8 mouse cellular contexts compared by ENCODE assay signal in genomic region chr12:113152272-113152661, GRCm38 (mm10). TPM values are rescaled to one million over a fixed set of nuclear protein-coding genes. Genes with fewer than 3 reads are reported as not detected.
DNase-seq lines count a peak whose midpoint lies in the region; ATAC-seq and TF ChIP-seq lines count a peak whose summit lies in the region.

No protein-coding gene starts in this region.

- no peak for TF ChIP-seq CTCF in E14TG2a.4 (conservative IDR thresholded peaks at IDR 0.05; ENCODE audit: low read length)
- TF ChIP-seq CTCF in bone marrow macrophage, adult 2 months (IDR thresholded peaks at IDR 0.05; ENCODE audit: low read depth, low read length): no peak

- H3K36me3 ChIP-seq in E14TG2a.4 (ENCODE audit: insufficient read depth, low read length): peaks cover 17% of the 10 kb centered on the region
- peaks cover 5% of the 10 kb centered on the region; the same call in 1 of the 2 replicates for H3K36me3 ChIP-seq in heart, embryonic 12.5 days
- no peaks in the 10 kb centered on the region for H3K36me3 ChIP-seq in limb, embryonic 12.5 days
- H3K36me3 ChIP-seq in midbrain, embryonic 14.5 days (ENCODE audit: control insufficient read depth, insufficient read depth, low read length): no peaks in the 10 kb centered on the region

- H3K27ac ChIP-seq in bone marrow macrophage, adult 2 months (ENCODE audit: insufficient read depth, low read depth, low read length): no peak overlapping the region
- H3K27ac ChIP-seq in heart, embryonic 12.5 days (ENCODE audit: poor library complexity, severe bottlenecking): 0 out of 2 replicates have a peak overlapping the region, but pooled peaks have one; percentile 2
- H3K27ac ChIP-seq in limb, embryonic 12.5 days: no peak overlapping the region
- H3K27ac ChIP-seq in midbrain, embryonic 14.5 days (replicated peaks; ENCODE audit: low read depth, low read length): no peak overlapping the region

- no peak for ATAC-seq in heart, embryonic 12.5 days (ENCODE audit: insufficient number of reproducible peaks, low FRiP score)
- no peak for ATAC-seq in limb, embryonic 12.5 days (ENCODE audit: insufficient number of reproducible peaks, insufficient read depth, low FRiP score, low TSS enrichment, low read depth)
- ATAC-seq in midbrain, embryonic 14.5 days (ENCODE audit: low FRiP score, low TSS enrichment): no peak
- no peak for ATAC-seq in megakaryocyte progenitor cell, adult 5-6 weeks (replicated peaks; ENCODE audit: poor library complexity)
- no peak for ATAC-seq in cerebellum, adult (ENCODE audit: insufficient number of reproducible peaks, low FRiP score, low TSS enrichment)

- no peak for TF ChIP-seq POLR2A in bone marrow macrophage, adult 2 months (IDR thresholded peaks at IDR 0.05; ENCODE audit: borderline replicate concordance, low read depth, low read length)

- peak overlapping the region; percentile 82 for H3K4me3 ChIP-seq in E14TG2a.4 (replicated peaks; ENCODE audit: low read length)
- peak overlapping the region; percentile 63 for H3K4me3 ChIP-seq in bone marrow macrophage, adult 2 months (ENCODE audit: insufficient read depth, low read length)
- H3K4me3 ChIP-seq in heart, embryonic 12.5 days: peak overlapping the region; percentile 62
- peak overlapping the region; percentile 50 for H3K4me3 ChIP-seq in limb, embryonic 12.5 days (replicated peaks)
- peak overlapping the region; percentile 30 for H3K4me3 ChIP-seq in midbrain, embryonic 14.5 days (replicated peaks; ENCODE audit: low read depth, low read length)

- H3K4me2 ChIP-seq in heart, embryonic 12.5 days: peak overlapping the region; percentile 82
- H3K4me2 ChIP-seq in limb, embryonic 12.5 days: peak overlapping the region; percentile 84
- H3K4me2 ChIP-seq in midbrain, embryonic 14.5 days (ENCODE audit: low read length): peak overlapping the region; percentile 58

- H3K9me3 ChIP-seq in E14TG2a.4 (ENCODE audit: low read length): no peaks in the 10 kb centered on the region
- no peaks in the 10 kb centered on the region for H3K9me3 ChIP-seq in heart, embryonic 12.5 days (replicated peaks)
- H3K9me3 ChIP-seq in limb, embryonic 12.5 days: no peaks in the 10 kb centered on the region
- H3K9me3 ChIP-seq in midbrain, embryonic 14.5 days (ENCODE audit: control insufficient read depth, low read length): no peaks in the 10 kb centered on the region

- H3K4me1 ChIP-seq in E14TG2a.4 (replicated peaks; ENCODE audit: low read depth, low read length): peaks cover 91% of the 10 kb centered on the region
- H3K4me1 ChIP-seq in bone marrow macrophage, adult 2 months (ENCODE audit: control insufficient read depth, insufficient read depth, low read length): peaks cover 28% of the 10 kb centered on the region
- peaks cover 81% of the 10 kb centered on the region for H3K4me1 ChIP-seq in heart, embryonic 12.5 days (replicated peaks)
- H3K4me1 ChIP-seq in limb, embryonic 12.5 days (replicated peaks): peaks cover 26% of the 10 kb centered on the region
- peaks cover 20% of the 10 kb centered on the region for H3K4me1 ChIP-seq in midbrain, embryonic 14.5 days (ENCODE audit: control insufficient read depth, insufficient read depth, low read length)

- peak overlapping the region; percentile 69 for H3K9ac ChIP-seq in heart, embryonic 12.5 days
- peak overlapping the region; percentile 49 for H3K9ac ChIP-seq in limb, embryonic 12.5 days (replicated peaks)
- no peak overlapping the region; the same call in 1 of the 2 replicates for H3K9ac ChIP-seq in midbrain, embryonic 14.5 days (replicated peaks; ENCODE audit: low read length)

- 11% methylated on average over 19 of the region's 19 CpGs for WGBS in heart, embryonic 12.5 days
- 17% methylated on average over 19 of the region's 19 CpGs for WGBS in limb, embryonic 12.5 days
- WGBS in midbrain, embryonic 14.5 days: 32% methylated on average over 19 of the region's 19 CpGs

- no peak for DNase-seq in midbrain, embryonic 14.5 days
- no peak for DNase-seq in left cerebral cortex, adult 9 months (ENCODE audit: low spot score in 2 of 2)

- H3K27me3 ChIP-seq in E14TG2a.4 (ENCODE audit: insufficient read depth, low read length): peaks cover 42% of the 10 kb centered on the region
- no peaks in the 10 kb centered on the region for H3K27me3 ChIP-seq in heart, embryonic 12.5 days (replicated peaks)
- H3K27me3 ChIP-seq in limb, embryonic 12.5 days: peaks cover 67% of the 10 kb centered on the region
- H3K27me3 ChIP-seq in midbrain, embryonic 14.5 days (ENCODE audit: control insufficient read depth, insufficient read depth, low read length): peaks cover 14% of the 10 kb centered on the region; the same call in 1 of the 2 replicates

RNA-seq across cellular contexts. Expression of gene Tedc1, which starts 4.0 kb away (rescaled TPM):
- 7.1 and 8.7 TPM in 2 replicates for polyA plus RNA-seq in bone marrow macrophage, adult 2 months (2012; ENCODE audit: insufficient read depth, insufficient read length, missing spikeins)
- 24.5 and 26.9 TPM in 2 replicates for polyA plus RNA-seq in heart, embryonic 12.5 days (2016; fragmentation: Nextera tagmentation; extraction: Ambion mirVana)
- polyA plus RNA-seq in limb, embryonic 12.5 days (2016; fragmentation: Nextera tagmentation; extraction: Ambion mirVana): 44.1 and 44.6 TPM in 2 replicates
- 11.9 and 14.1 TPM in 2 replicates for polyA plus RNA-seq in midbrain, embryonic 14.5 days (2014; fragmentation: Nextera tagmentation; extraction: Ambion mirVana)
- total RNA-seq in megakaryocyte progenitor cell, adult 5-6 weeks (2015): 5.2 and 5.3 TPM in 2 replicates
- 14.6 and 17.8 TPM in 2 replicates for total RNA-seq in megakaryocyte progenitor cell, adult 5-6 weeks (2017)

RNA-seq across cellular contexts. Expression of gene Crip1, which starts 6.2 kb away (rescaled TPM):
- 582 and 589 TPM in 2 replicates for polyA plus RNA-seq in bone marrow macrophage, adult 2 months (2012; ENCODE audit: insufficient read depth, insufficient read length, missing spikeins)
- polyA plus RNA-seq in heart, embryonic 12.5 days (2016; fragmentation: Nextera tagmentation; extraction: Ambion mirVana): 464 and 485 TPM in 2 replicates
- polyA plus RNA-seq in limb, embryonic 12.5 days (2016; fragmentation: Nextera tagmentation; extraction: Ambion mirVana): 71.0 and 73.2 TPM in 2 replicates
- 16.5 and 26.8 TPM in 2 replicates for polyA plus RNA-seq in midbrain, embryonic 14.5 days (2014; fragmentation: Nextera tagmentation; extraction: Ambion mirVana)
- 139 and 158 TPM in 2 replicates for total RNA-seq in megakaryocyte progenitor cell, adult 5-6 weeks (2015)
- 126 and 150 TPM in 2 replicates for total RNA-seq in megakaryocyte progenitor cell, adult 5-6 weeks (2017)

RNA-seq across cellular contexts. Expression of gene Crip2, which starts 12.2 kb away (rescaled TPM):
- polyA plus RNA-seq in bone marrow macrophage, adult 2 months (2012; ENCODE audit: insufficient read depth, insufficient read length, missing spikeins): 1.1 and 2.3 TPM in 2 replicates
- polyA plus RNA-seq in heart, embryonic 12.5 days (2016; fragmentation: Nextera tagmentation; extraction: Ambion mirVana): 1,186 and 1,223 TPM in 2 replicates
- polyA plus RNA-seq in limb, embryonic 12.5 days (2016; fragmentation: Nextera tagmentation; extraction: Ambion mirVana): 51.4 and 53.7 TPM in 2 replicates
- 297 and 329 TPM in 2 replicates for polyA plus RNA-seq in midbrain, embryonic 14.5 days (2014; fragmentation: Nextera tagmentation; extraction: Ambion mirVana)
- 0.77 and 1.1 TPM in 2 replicates for total RNA-seq in megakaryocyte progenitor cell, adult 5-6 weeks (2015)
- 0.57 and 1.2 TPM in 2 replicates for total RNA-seq in megakaryocyte progenitor cell, adult 5-6 weeks (2017)

RNA-seq across cellular contexts. Expression of gene Tmem121, which starts 33.5 kb away (rescaled TPM):
- not detected in 2 replicates for polyA plus RNA-seq in bone marrow macrophage, adult 2 months (2012; ENCODE audit: insufficient read depth, insufficient read length, missing spikeins)
- polyA plus RNA-seq in heart, embryonic 12.5 days (2016; fragmentation: Nextera tagmentation; extraction: Ambion mirVana): 2.0 and 2.1 TPM in 2 replicates
- 17.5 and 18.7 TPM in 2 replicates for polyA plus RNA-seq in limb, embryonic 12.5 days (2016; fragmentation: Nextera tagmentation; extraction: Ambion mirVana)
- 24.5 and 61.9 TPM in 2 replicates for polyA plus RNA-seq in midbrain, embryonic 14.5 days (2014; fragmentation: Nextera tagmentation; extraction: Ambion mirVana)
- 0.17 TPM in 1 of 2 replicates, not detected in the other for total RNA-seq in megakaryocyte progenitor cell, adult 5-6 weeks (2015)
- 0.12 TPM in 1 of 2 replicates, not detected in the other for total RNA-seq in megakaryocyte progenitor cell, adult 5-6 weeks (2017)

RNA-seq across cellular contexts. Expression of gene Mta1, which starts 54.2 kb away (rescaled TPM):
- 38.9 and 43.0 TPM in 2 replicates for polyA plus RNA-seq in bone marrow macrophage, adult 2 months (2012; ENCODE audit: insufficient read depth, insufficient read length, missing spikeins)
- polyA plus RNA-seq in heart, embryonic 12.5 days (2016; fragmentation: Nextera tagmentation; extraction: Ambion mirVana): 11.3 and 11.4 TPM in 2 replicates
- 19.3 and 20.5 TPM in 2 replicates for polyA plus RNA-seq in limb, embryonic 12.5 days (2016; fragmentation: Nextera tagmentation; extraction: Ambion mirVana)
- polyA plus RNA-seq in midbrain, embryonic 14.5 days (2014; fragmentation: Nextera tagmentation; extraction: Ambion mirVana): 20.8 and 22.0 TPM in 2 replicates
- 61.2 and 66.3 TPM in 2 replicates for total RNA-seq in megakaryocyte progenitor cell, adult 5-6 weeks (2015)
- 32.4 TPM in 2 replicates for total RNA-seq in megakaryocyte progenitor cell, adult 5-6 weeks (2017)

Comparison
In these comparisons a context has a peak if more than half of its experiments do, and no peak if none do; other contexts are left out.
1. H3K4me3 ChIP-seq: peak in every context shown above with its lines; median percentile 82 in E14TG2a.4; 63 in bone marrow macrophage, adult 2 months; 62 in heart, embryonic 12.5 days; 50 in limb, embryonic 12.5 days; 30 in midbrain, embryonic 14.5 days.
2. RNA of gene Crip2, which starts 12.2 kb away (polyA plus RNA-seq): 1,186 to 1,223 TPM in heart, embryonic 12.5 days, 297 to 329 TPM in midbrain, embryonic 14.5 days and 51.4 to 53.7 TPM in limb, embryonic 12.5 days; 1.1 to 2.3 TPM in bone marrow macrophage, adult 2 months; every median in the first group is over 10 times any median in the second.
3. Peak in every context shown above with its lines, with median percentiles within 50 percentile points of each other: H3K4me2 ChIP-seq.